Mouse (Mus musculus): ENCODE results near the gene Il11ra1.
"Not testable (repeated sequence)": the region's sequence is repeated elsewhere in the genome, so short reads cannot be mapped to it uniquely, and the experiment has no call there.

Gene Il11ra1

GRCm38 (mm10) chr4:41783197-41783596, 83.4 kb downstream of the Il11ra1 start:
- DNase-seq (ENCODE audit: low spot score): not testable (repeated sequence)
